Mouse (Mus musculus) intestine, embryonic 14.5 days (tissue): Measurements from ENCODE around the gene Serpinb1c. TPM values are rescaled to one million over a fixed set of nuclear protein-coding genes. Genes with fewer than 3 reads are reported as not detected.
A peak's percentile ranks its signal among the peaks of the same experiment; 100 is the strongest.
"Not testable (repeated sequence)": the region's sequence is repeated elsewhere in the genome, so short reads cannot be mapped to it uniquely, and the experiment has no call there.

Experiments
- ATAC-seq: fragments of 200-750 bp; cut with Nextera tagmentation; replicated peaks from 2 replicates; pipeline ENCODE4 v1.8.0; 2017; ENCODE audit warnings: low read depth, moderate number of reproducible peaks, moderate TSS enrichment, moderate library complexity; ENCODE audit not compliant: low FRiP score, low TSS enrichment
- DNase-seq: peaks from one replicate; pipeline ENCODE4 v3.0.0-alpha.2; 2018; ENCODE audit warnings: low spot score
- H3K27ac ChIP-seq: fragments of 300-500 bp; sonication (generic); 2 replicates; pipeline ENCODE4 v1.5.1; 2014; ENCODE audit warnings: low read depth, mild to moderate bottlenecking, control low read depth
- H3K27me3 ChIP-seq: fragments of 300-500 bp; sonication (generic); replicated peaks from 2 replicates; pipeline ENCODE4 v1.6.1; 2014; ENCODE audit warnings: low read length, control low read depth; ENCODE audit not compliant: control insufficient read depth, insufficient read depth
- H3K36me3 ChIP-seq: fragments of 300-500 bp; sonication (generic); 2 replicates; pipeline ENCODE4 v1.6.1; 2014; ENCODE audit warnings: low read length, control low read depth; ENCODE audit not compliant: control insufficient read depth, insufficient read depth
- H3K4me1 ChIP-seq: fragments of 300-500 bp; sonication (generic); replicated peaks from 2 replicates; pipeline ENCODE4 v1.6.1; 2014; ENCODE audit warnings: low read length, control low read depth, mixed read lengths; ENCODE audit not compliant: control insufficient read depth, insufficient read depth
- H3K4me2 ChIP-seq: fragments of 300-500 bp; sonication (generic); 2 replicates; pipeline ENCODE4 v1.6.1; 2014; ENCODE audit warnings: low read length
- H3K4me3 ChIP-seq: fragments of 300-500 bp; sonication (generic); 2 replicates; pipeline ENCODE4 v1.5.1; 2014; ENCODE audit warnings: low read depth, low read length, control low read depth, mixed read lengths
- H3K9ac ChIP-seq: fragments of 300-500 bp; sonication (generic); 2 replicates; pipeline ENCODE4 v1.6.1; 2014; ENCODE audit warnings: mild to moderate bottlenecking, low read length
- H3K9me3 ChIP-seq: fragments of 300-500 bp; sonication (generic); 2 replicates; pipeline ENCODE4 v1.6.1; 2016; ENCODE audit warnings: low read length, control low read depth; ENCODE audit not compliant: control insufficient read depth
- WGBS: fragments of 180-500 bp; shearing (Covaris S2); extraction: QIAGEN DNeasy Blood & Tissue Kit; methylation state at CpG from one replicate; pipeline ENCODE4 v1.1.7; 2014; 5-methylcytosine and 5-hydroxymethylcytosine counted together
- polyA plus RNA-seq: library from polyadenylated mRNA; unstranded; fragments of >200 nt; fragmentation: Nextera tagmentation; extraction: Ambion mirVana; gene quantifications from 2 replicates; pipeline ENCODE4 v1.2.1, GENCODE M21; 2014

Gene Serpinb1c
- polyA plus RNA-seq, 1 experiment from 2014 or later, result not detected

- 73% methylated on average over 1 of the region's 1 CpGs for WGBS
- no peak overlapping the region for H3K9ac ChIP-seq
- no peak overlapping the region for H3K27ac ChIP-seq
- DNase-seq, result no peak
- H3K9me3 ChIP-seq, result no peaks in the 10 kb centered on the region
- no peak overlapping the region for H3K4me2 ChIP-seq
- no peak for ATAC-seq
- no peak overlapping the region for H3K4me3 ChIP-seq
- H3K4me1 ChIP-seq, result no peaks in the 10 kb centered on the region
- no peaks in the 10 kb centered on the region for H3K36me3 ChIP-seq
- H3K27me3 ChIP-seq, result no peaks in the 10 kb centered on the region
Measured at GRCm38 (mm10) chr13:32873862-32874261, 24.1 kb downstream of the Serpinb1c start.

- 65% methylated on average over 5 of the region's 5 CpGs for WGBS
- H3K27ac ChIP-seq, result no peak overlapping the region
- H3K27me3 ChIP-seq, result no peaks in the 10 kb centered on the region
- DNase-seq (no peak), ATAC-seq (no peak)
- no peak overlapping the region for H3K4me3 ChIP-seq
- H3K4me2 ChIP-seq, result no peak overlapping the region
- H3K9me3 ChIP-seq, result no peaks in the 10 kb centered on the region
- no peaks in the 10 kb centered on the region for H3K36me3 ChIP-seq
- H3K9ac ChIP-seq, result no peak overlapping the region
- no peaks in the 10 kb centered on the region for H3K4me1 ChIP-seq
Measured at GRCm38 (mm10) chr13:32868843-32869242, 29.2 kb downstream of the Serpinb1c start.

GRCm38 (mm10) chr13:32868233-32868632 lies 29.8 kb downstream of the Serpinb1c start:
- WGBS, result 85% methylated on average over 4 of the region's 4 CpGs
- not testable (repeated sequence) for H3K27me3 ChIP-seq, H3K4me1 ChIP-seq, H3K4me3 ChIP-seq, H3K36me3 ChIP-seq, H3K9ac ChIP-seq, H3K4me2 ChIP-seq, DNase-seq, ATAC-seq, H3K27ac ChIP-seq, H3K9me3 ChIP-seq

GRCm38 (mm10) chr13:32867030-32867429 lies 31.0 kb downstream of the Serpinb1c start:
- H3K36me3 ChIP-seq, result no peaks in the 10 kb centered on the region
- no peak overlapping the region for H3K4me3 ChIP-seq
- ATAC-seq, result no peak
- 74% methylated on average over 2 of the region's 2 CpGs for WGBS
- no peak overlapping the region for H3K27ac ChIP-seq
- H3K27me3 ChIP-seq, result no peaks in the 10 kb centered on the region
- no peak for DNase-seq
- no peaks in the 10 kb centered on the region for H3K4me1 ChIP-seq
- H3K9ac ChIP-seq, result no peak overlapping the region
- H3K4me2 ChIP-seq, result no peak overlapping the region
- no peaks in the 10 kb centered on the region for H3K9me3 ChIP-seq

- Histone ChIP-seq H3K4me1 (no peaks in the 10 kb centered on the region), H3K9me3 (no peaks in the 10 kb centered on the region), H3K4me2 (no peak overlapping the region), H3K27me3 (no peaks in the 10 kb centered on the region), H3K36me3 (no peaks in the 10 kb centered on the region), H3K9ac (no peak overlapping the region), H3K27ac (no peak overlapping the region), H3K4me3 (no peak overlapping the region)
- ATAC-seq (0 out of 2 replicates have a peak, but pooled peaks have one; percentile 50), DNase-seq (peak; percentile 76)
- WGBS, result 5% methylated on average over 9 of the region's 9 CpGs
Measured at GRCm38 (mm10) chr13:32866484-32866883, 31.5 kb downstream of the Serpinb1c start.

- ATAC-seq (no peak), DNase-seq (no peak)
- 49% methylated on average over 2 of the region's 2 CpGs for WGBS
- Histone ChIP-seq H3K4me1 (no peaks in the 10 kb centered on the region), H3K4me3 (no peak overlapping the region), H3K36me3 (no peaks in the 10 kb centered on the region), H3K27me3 (no peaks in the 10 kb centered on the region), H3K9ac (no peak overlapping the region), H3K9me3 (no peaks in the 10 kb centered on the region), H3K4me2 (no peak overlapping the region), H3K27ac (no peak overlapping the region)
Measured at GRCm38 (mm10) chr13:32865591-32865990, 32.4 kb downstream of the Serpinb1c start.

GRCm38 (mm10) chr13:32864529-32864928 lies 33.5 kb downstream of the Serpinb1c start:
- not testable (repeated sequence) for H3K27ac ChIP-seq, ATAC-seq, H3K9ac ChIP-seq, H3K4me1 ChIP-seq, H3K27me3 ChIP-seq, H3K4me3 ChIP-seq, H3K36me3 ChIP-seq, H3K9me3 ChIP-seq, H3K4me2 ChIP-seq, DNase-seq
- WGBS, result 90% methylated on average over 2 of the region's 3 CpGs

GRCm38 (mm10) chr13:32863456-32863855 lies 34.6 kb downstream of the Serpinb1c start:
- no peak for DNase-seq
- ATAC-seq, result no peak
- no peak overlapping the region for H3K27ac ChIP-seq
- H3K9me3 ChIP-seq, result no peaks in the 10 kb centered on the region
- H3K27me3 ChIP-seq, result no peaks in the 10 kb centered on the region
- H3K4me3 ChIP-seq, result no peak overlapping the region
- H3K4me2 ChIP-seq, result no peak overlapping the region
- no peaks in the 10 kb centered on the region for H3K4me1 ChIP-seq
- H3K36me3 ChIP-seq, result no peaks in the 10 kb centered on the region
- no peak overlapping the region for H3K9ac ChIP-seq

GRCm38 (mm10) chr13:32860821-32861220 lies 37.2 kb downstream of the Serpinb1c start:
- WGBS, result 67% methylated on average over 3 of the region's 3 CpGs
- H3K36me3 ChIP-seq, result no peaks in the 10 kb centered on the region
- H3K27me3 ChIP-seq, result no peaks in the 10 kb centered on the region
- no peaks in the 10 kb centered on the region for H3K4me1 ChIP-seq
- ATAC-seq (no peak), DNase-seq (no peak)
- no peak overlapping the region for H3K27ac ChIP-seq
- no peak overlapping the region for H3K9ac ChIP-seq
- no peaks in the 10 kb centered on the region for H3K9me3 ChIP-seq
- no peak overlapping the region for H3K4me2 ChIP-seq
- H3K4me3 ChIP-seq, result no peak overlapping the region
